Mouse (Mus musculus): ENCODE results near the gene Cyba. TPM values are rescaled to one million over a fixed set of nuclear protein-coding genes. Genes with fewer than 3 reads are reported as not detected.

Cyba gene
- total and polyA plus RNA-seq, 2 experiments = 13.9 to 34.2 TPM

DNA sequence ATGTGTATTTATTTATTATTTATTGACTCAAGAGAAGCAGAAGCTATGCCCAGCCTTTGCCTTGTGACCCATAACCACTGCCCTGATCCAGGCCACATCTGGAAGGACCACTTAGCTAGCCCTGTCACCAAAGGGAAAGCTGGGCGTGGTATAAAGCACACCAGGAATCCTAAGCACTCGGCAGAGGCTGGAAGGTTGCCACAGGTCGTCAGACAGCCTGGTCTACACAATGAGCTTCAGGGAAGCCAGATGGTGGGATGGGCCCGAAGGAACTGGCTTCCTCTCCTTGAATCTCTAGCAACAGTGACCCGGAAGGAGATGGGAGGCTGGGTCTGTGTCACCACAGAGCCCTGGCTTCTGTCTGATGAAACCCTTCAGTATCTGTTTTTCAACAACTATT is 9.1 kb downstream of the Cyba start:
- no peaks in the 10 kb centered on the region for H3K27me3 ChIP-seq (ENCODE audit: control insufficient read depth, insufficient read depth, low read length)
- WGBS = 59% methylated on average over 5 of the region's 5 CpGs
- DNase-seq (ENCODE audit: extremely low read depth, low read depth, low spot score) = no peak
- no peak overlapping the region for H3K4me3 ChIP-seq (ENCODE audit: insufficient read depth, low read depth, low read length)
- H3K4me1 ChIP-seq (ENCODE audit: control insufficient read depth, insufficient read depth, low read length) = no peaks in the 10 kb centered on the region
- no peak overlapping the region for H3K9ac ChIP-seq (ENCODE audit: low read depth, low read length)
- no peak overlapping the region for H3K27ac ChIP-seq (replicated peaks; ENCODE audit: insufficient read depth, low read depth, low read length)
- TF ChIP-seq POLR2A (IDR thresholded peaks at IDR 0.05; ENCODE audit: extremely low read depth, insufficient read depth, low read length) (no peak), CTCF (IDR thresholded peaks at IDR 0.05; ENCODE audit: low read depth, low read length) (no peak)
- H3K36me3 ChIP-seq (ENCODE audit: control insufficient read depth, insufficient read depth, low read length) = no peaks in the 10 kb centered on the region
- no peaks in the 10 kb centered on the region for H3K79me2 ChIP-seq (ENCODE audit: control insufficient read depth, insufficient read depth, low read length)

DNA sequence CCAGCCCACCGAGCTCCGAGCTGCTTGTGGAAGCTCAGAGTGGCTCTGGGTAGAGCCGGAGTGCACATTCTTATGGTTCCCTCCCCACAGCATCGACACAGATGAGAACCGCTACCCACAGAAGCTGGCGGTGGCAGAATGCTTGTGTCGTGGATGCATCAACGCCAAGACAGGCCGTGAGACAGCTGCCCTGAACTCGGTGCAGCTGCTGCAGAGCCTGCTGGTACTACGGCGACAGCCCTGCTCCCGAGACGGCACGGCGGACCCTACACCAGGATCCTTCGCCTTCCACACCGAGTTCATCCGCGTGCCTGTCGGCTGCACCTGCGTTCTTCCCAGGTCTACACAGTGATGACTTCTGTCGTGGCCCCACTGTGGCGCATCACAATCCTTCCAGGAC is 9.5 kb downstream of the Cyba start:
- Histone ChIP-seq H3K27ac (replicated peaks; ENCODE audit: insufficient read depth, low read depth, low read length) (no peak overlapping the region), H3K36me3 (ENCODE audit: control insufficient read depth, insufficient read depth, low read length) (no peaks in the 10 kb centered on the region), H3K27me3 (ENCODE audit: control insufficient read depth, insufficient read depth, low read length) (no peaks in the 10 kb centered on the region), H3K4me3 (ENCODE audit: insufficient read depth, low read depth, low read length) (no peak overlapping the region), H3K9ac (ENCODE audit: low read depth, low read length) (no peak overlapping the region), H3K4me1 (ENCODE audit: control insufficient read depth, insufficient read depth, low read length) (no peaks in the 10 kb centered on the region), H3K79me2 (ENCODE audit: control insufficient read depth, insufficient read depth, low read length) (no peaks in the 10 kb centered on the region)
- no peak for TF ChIP-seq POLR2A (IDR thresholded peaks at IDR 0.05; ENCODE audit: extremely low read depth, insufficient read depth, low read length)
- no peak for TF ChIP-seq CTCF (IDR thresholded peaks at IDR 0.05; ENCODE audit: low read depth, low read length)
- no peak for DNase-seq (ENCODE audit: extremely low read depth, low read depth, low spot score)
- WGBS = 93% methylated on average over 24 of the region's 24 CpGs

DNA sequence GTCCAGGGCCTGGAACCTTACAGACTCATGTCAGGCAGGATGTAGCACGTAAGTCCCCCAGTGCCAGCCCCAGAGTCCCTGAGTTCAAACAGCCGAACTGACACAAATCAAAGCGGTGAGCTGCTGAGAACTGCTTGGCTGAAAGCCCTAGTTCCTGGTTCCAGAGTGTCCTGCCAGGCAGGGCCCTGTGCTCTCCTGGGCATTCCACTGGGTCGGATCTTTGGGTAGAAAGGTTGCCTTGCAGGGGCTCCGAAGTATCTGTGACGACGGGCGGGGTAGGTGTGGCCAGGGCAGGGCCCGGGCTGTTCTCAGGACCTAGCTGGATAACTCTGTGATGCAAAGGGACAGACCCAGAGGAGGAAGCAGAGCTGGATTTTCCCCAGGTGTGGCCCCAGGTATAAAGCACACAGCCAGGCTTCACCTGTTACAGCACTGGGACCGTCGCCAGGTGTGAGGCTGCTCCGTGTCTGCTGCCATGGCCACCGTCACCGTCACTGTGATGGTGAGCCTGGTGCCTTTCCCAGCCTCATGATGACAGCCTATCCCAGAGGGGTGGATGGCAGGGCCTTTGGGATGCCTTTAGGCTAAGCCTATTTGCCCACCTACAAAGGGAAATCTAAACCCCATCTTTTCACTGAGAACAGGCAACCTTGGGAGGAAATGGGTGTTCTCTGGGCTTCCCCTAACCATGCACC is 11.2 kb downstream of the Cyba start, which contains the start of gene Il17c:
Gene Il17c, plus strand, starts transcription at position 645 of the 695 bp plus-strand sequence.
- Histone ChIP-seq H3K27me3 (ENCODE audit: control insufficient read depth, insufficient read depth, low read length) (no peaks in the 10 kb centered on the region), H3K4me1 (ENCODE audit: control insufficient read depth, insufficient read depth, low read length) (no peaks in the 10 kb centered on the region), H3K36me3 (ENCODE audit: control insufficient read depth, insufficient read depth, low read length) (no peaks in the 10 kb centered on the region; the same call in 1 of the 2 replicates), H3K79me2 (ENCODE audit: control insufficient read depth, insufficient read depth, low read length) (no peaks in the 10 kb centered on the region), H3K9ac (ENCODE audit: low read depth, low read length) (no peak within 1 kb of the TSS), H3K4me3 (ENCODE audit: insufficient read depth, low read depth, low read length) (no peak within 1 kb of the TSS), H3K27ac (replicated peaks; ENCODE audit: insufficient read depth, low read depth, low read length) (no peak within 1 kb of the TSS)
- TF ChIP-seq CTCF (IDR thresholded peaks at IDR 0.05; ENCODE audit: low read depth, low read length) (no peak), POLR2A (IDR thresholded peaks at IDR 0.05; ENCODE audit: extremely low read depth, insufficient read depth, low read length) (no peak)
- no peak for DNase-seq (ENCODE audit: extremely low read depth, low read depth, low spot score)
- WGBS = 69% methylated on average over 14 of the region's 14 CpGs

DNA sequence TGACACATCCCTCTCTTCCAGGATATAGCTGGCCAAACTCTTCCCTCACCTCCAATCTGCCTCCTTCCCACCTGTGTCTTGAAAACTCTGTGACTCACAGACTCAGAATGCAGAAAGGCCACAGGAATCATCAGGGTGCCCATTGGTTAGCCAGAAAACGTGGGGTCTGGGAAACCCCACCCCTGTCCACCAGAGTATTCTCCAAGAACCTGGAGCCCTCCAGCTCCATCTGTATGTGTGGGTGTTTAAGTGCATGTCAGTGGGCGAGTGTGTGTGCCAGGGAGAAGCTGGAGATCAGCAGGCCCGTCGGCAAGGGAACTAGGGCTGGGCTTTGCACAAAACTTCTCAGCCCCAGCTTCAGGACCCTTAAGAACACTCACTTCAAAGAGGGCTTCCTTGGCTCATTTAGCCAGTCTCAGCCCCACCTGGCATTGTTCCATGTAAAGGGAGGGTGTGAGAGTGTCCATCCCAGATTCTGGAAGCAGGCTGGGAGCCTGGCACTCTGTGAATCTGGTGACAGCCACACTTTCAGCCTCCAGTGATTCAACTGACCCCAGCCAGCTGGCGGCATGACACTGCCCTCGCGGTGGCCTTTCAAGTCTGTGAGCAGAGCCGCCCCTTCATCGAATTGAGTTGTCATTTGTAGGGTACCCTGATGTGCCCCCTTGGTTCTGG is 12.7 kb downstream of the Cyba start:
- WGBS = 78% methylated on average over 9 of the region's 9 CpGs
- H3K27me3 ChIP-seq (ENCODE audit: control insufficient read depth, insufficient read depth, low read length) = no peaks in the 10 kb centered on the region
- peaks cover 8% of the 10 kb centered on the region; the same call in 1 of the 2 replicates for H3K36me3 ChIP-seq (ENCODE audit: control insufficient read depth, insufficient read depth, low read length)
- H3K4me1 ChIP-seq (ENCODE audit: control insufficient read depth, insufficient read depth, low read length) = no peaks in the 10 kb centered on the region
- H3K79me2 ChIP-seq (ENCODE audit: control insufficient read depth, insufficient read depth, low read length) = no peaks in the 10 kb centered on the region
- H3K27ac ChIP-seq (replicated peaks; ENCODE audit: insufficient read depth, low read depth, low read length) = no peak overlapping the region
- H3K9ac ChIP-seq (ENCODE audit: low read depth, low read length) = no peak overlapping the region
- H3K4me3 ChIP-seq (ENCODE audit: insufficient read depth, low read depth, low read length) = no peak overlapping the region
- TF ChIP-seq CTCF (IDR thresholded peaks at IDR 0.05; ENCODE audit: low read depth, low read length) (no peak), POLR2A (IDR thresholded peaks at IDR 0.05; ENCODE audit: extremely low read depth, insufficient read depth, low read length) (no peak)
- DNase-seq (ENCODE audit: extremely low read depth, low read depth, low spot score) = no peak

DNA sequence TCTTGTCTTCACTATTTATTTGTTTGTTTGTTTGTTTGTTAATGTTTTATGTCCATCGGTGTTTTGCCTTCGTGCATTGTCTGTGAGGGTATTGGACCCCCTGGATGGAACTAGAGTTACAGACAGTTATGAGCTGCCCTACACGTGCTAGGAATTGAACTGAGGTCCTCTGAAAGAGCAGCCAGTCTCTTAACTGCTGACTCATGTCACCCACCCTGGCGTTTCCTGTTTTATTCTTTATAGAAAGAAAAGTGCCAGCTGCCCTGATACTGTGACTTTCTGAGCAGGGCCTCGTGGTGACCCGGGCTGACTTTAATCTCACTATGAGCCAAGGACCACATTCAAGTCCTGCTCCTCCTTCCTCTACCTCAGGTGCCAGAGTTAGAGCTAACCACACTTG is 17.2 kb downstream of the Cyba start:
- Histone ChIP-seq H3K36me3 (ENCODE audit: control insufficient read depth, insufficient read depth, low read length) (peaks cover 20% of the 10 kb centered on the region; the same call in 1 of the 2 replicates), H3K4me3 (ENCODE audit: insufficient read depth, low read depth, low read length) (no peak overlapping the region), H3K4me1 (ENCODE audit: control insufficient read depth, insufficient read depth, low read length) (no peaks in the 10 kb centered on the region), H3K27me3 (ENCODE audit: control insufficient read depth, insufficient read depth, low read length) (no peaks in the 10 kb centered on the region), H3K27ac (replicated peaks; ENCODE audit: insufficient read depth, low read depth, low read length) (no peak overlapping the region), H3K9ac (ENCODE audit: low read depth, low read length) (no peak overlapping the region), H3K79me2 (ENCODE audit: control insufficient read depth, insufficient read depth, low read length) (no peaks in the 10 kb centered on the region)
- no peak for DNase-seq (ENCODE audit: extremely low read depth, low read depth, low spot score)
- TF ChIP-seq CTCF (IDR thresholded peaks at IDR 0.05; ENCODE audit: low read depth, low read length) = no peak
- TF ChIP-seq POLR2A (IDR thresholded peaks at IDR 0.05; ENCODE audit: extremely low read depth, insufficient read depth, low read length) = no peak
- 85% methylated on average over 6 of the region's 6 CpGs for WGBS

DNA sequence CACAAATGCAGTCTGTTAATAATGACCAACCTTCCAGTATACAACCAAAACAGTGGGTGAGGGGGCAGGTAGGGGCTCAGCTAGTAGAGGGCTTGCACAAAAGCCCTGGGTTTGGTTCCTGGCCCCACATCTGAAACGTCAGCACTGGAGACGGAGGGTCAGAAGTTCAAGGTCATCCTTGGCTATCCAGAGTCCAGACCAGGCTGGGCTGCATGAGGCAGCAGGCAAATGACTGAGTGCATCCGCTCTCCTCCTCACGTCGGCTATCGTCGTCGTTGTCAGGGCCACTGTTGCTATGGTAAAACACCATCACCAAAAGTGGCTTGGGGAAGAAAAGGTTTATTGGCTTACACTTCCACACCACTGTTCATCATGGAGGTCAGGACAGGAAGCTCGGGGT is 18.4 kb downstream of the Cyba start:
- Histone ChIP-seq H3K79me2 (ENCODE audit: control insufficient read depth, insufficient read depth, low read length) (no peaks in the 10 kb centered on the region), H3K27me3 (ENCODE audit: control insufficient read depth, insufficient read depth, low read length) (no peaks in the 10 kb centered on the region), H3K27ac (replicated peaks; ENCODE audit: insufficient read depth, low read depth, low read length) (no peak overlapping the region), H3K9ac (ENCODE audit: low read depth, low read length) (no peak overlapping the region), H3K4me3 (ENCODE audit: insufficient read depth, low read depth, low read length) (no peak overlapping the region), H3K4me1 (ENCODE audit: control insufficient read depth, insufficient read depth, low read length) (no peaks in the 10 kb centered on the region), H3K36me3 (ENCODE audit: control insufficient read depth, insufficient read depth, low read length) (peaks cover 27% of the 10 kb centered on the region)
- 74% methylated on average over 9 of the region's 9 CpGs for WGBS
- no peak for DNase-seq (ENCODE audit: extremely low read depth, low read depth, low spot score)
- no peak for TF ChIP-seq POLR2A (IDR thresholded peaks at IDR 0.05; ENCODE audit: extremely low read depth, insufficient read depth, low read length)
- no peak for TF ChIP-seq CTCF (IDR thresholded peaks at IDR 0.05; ENCODE audit: low read depth, low read length)
